Mouse (Mus musculus): ENCODE results near the gene Vash2. TPM values are rescaled to one million over a fixed set of nuclear protein-coding genes. Genes with fewer than 3 reads are reported as not detected.

Vash2 gene
- polyA plus RNA-seq, 1 experiment from 2014 or later: 27.0 TPM

GRCm38 (mm10) chr1:190978001-190978400 is 1.1 kb downstream of the Vash2 start:
- no peaks in the 10 kb centered on the region for H3K27me3 ChIP-seq (ENCODE audit: insufficient read depth, low read length)
- H3K27ac ChIP-seq (ENCODE audit: low read length): no peak overlapping the region
- H3K4me1 ChIP-seq (ENCODE audit: insufficient read depth, low read length): peaks cover 28% of the 10 kb centered on the region
- peak overlapping the region; percentile 99 for H3K4me2 ChIP-seq (replicated peaks; ENCODE audit: low read depth, low read length)
- peak overlapping the region; percentile 71 for H3K4me3 ChIP-seq (ENCODE audit: low read length)
- H3K9me3 ChIP-seq (ENCODE audit: low read length): no peaks in the 10 kb centered on the region
- H3K9ac ChIP-seq (replicated peaks; ENCODE audit: low read length): peak overlapping the region; percentile 82
- under 1% methylated on average over 22 of the region's 22 CpGs for WGBS
- H3K36me3 ChIP-seq (ENCODE audit: insufficient read depth, low read length): peaks cover 9% of the 10 kb centered on the region
- ATAC-seq (ENCODE audit: low FRiP score, low TSS enrichment): no peak

GRCm38 (mm10) chr1:190976887-190977573 is 2.1 kb downstream of the Vash2 start:
- Histone ChIP-seq H3K36me3 (ENCODE audit: insufficient read depth, low read length) (peaks cover 10% of the 10 kb centered on the region), H3K27me3 (ENCODE audit: insufficient read depth, low read length) (no peaks in the 10 kb centered on the region), H3K27ac (ENCODE audit: low read length) (no peak overlapping the region), H3K4me1 (ENCODE audit: insufficient read depth, low read length) (peaks cover 30% of the 10 kb centered on the region), H3K9me3 (ENCODE audit: low read length) (no peaks in the 10 kb centered on the region), H3K4me2 (replicated peaks; ENCODE audit: low read depth, low read length) (peak overlapping the region; percentile 99), H3K4me3 (ENCODE audit: low read length) (peak overlapping the region; percentile 71), H3K9ac (replicated peaks; ENCODE audit: low read length) (peak overlapping the region; percentile 36; the same call in 1 of the 2 replicates)
- no peak for ATAC-seq (ENCODE audit: low FRiP score, low TSS enrichment)
- WGBS: 25% methylated on average over 11 of the region's 11 CpGs

DNA sequence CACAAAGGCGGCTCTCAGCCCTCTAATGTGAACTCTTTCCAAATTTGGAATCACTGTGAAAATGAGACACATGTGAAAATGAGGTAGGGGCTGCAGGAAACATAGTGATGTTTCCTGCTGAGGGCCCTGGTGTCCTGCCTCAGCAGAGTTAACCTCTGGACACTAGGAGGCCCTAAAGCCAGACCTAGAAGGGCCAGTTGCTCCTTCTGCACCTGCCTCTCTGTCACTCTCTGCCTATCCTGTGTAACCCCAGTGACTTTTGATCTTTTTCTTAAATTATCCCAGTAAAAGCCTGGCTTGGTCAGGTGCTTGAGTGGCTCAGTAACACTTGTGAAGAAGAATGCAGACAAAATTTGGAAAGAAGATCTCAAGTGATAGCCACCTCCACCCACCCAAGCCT is 4.3 kb downstream of the Vash2 start:
- no peak overlapping the region for H3K4me3 ChIP-seq (ENCODE audit: low read length)
- H3K4me1 ChIP-seq (ENCODE audit: insufficient read depth, low read length): peaks cover 27% of the 10 kb centered on the region
- no peaks in the 10 kb centered on the region for H3K27me3 ChIP-seq (ENCODE audit: insufficient read depth, low read length)
- WGBS: 60% methylated on average over 1 of the region's 1 CpGs
- no peaks in the 10 kb centered on the region for H3K9me3 ChIP-seq (ENCODE audit: low read length)
- no peak overlapping the region for H3K9ac ChIP-seq (replicated peaks; ENCODE audit: low read length)
- H3K27ac ChIP-seq (ENCODE audit: low read length): no peak overlapping the region
- no peak overlapping the region for H3K4me2 ChIP-seq (replicated peaks; ENCODE audit: low read depth, low read length)
- ATAC-seq (ENCODE audit: low FRiP score, low TSS enrichment): no peak
- H3K36me3 ChIP-seq (ENCODE audit: insufficient read depth, low read length): peaks cover 16% of the 10 kb centered on the region

DNA sequence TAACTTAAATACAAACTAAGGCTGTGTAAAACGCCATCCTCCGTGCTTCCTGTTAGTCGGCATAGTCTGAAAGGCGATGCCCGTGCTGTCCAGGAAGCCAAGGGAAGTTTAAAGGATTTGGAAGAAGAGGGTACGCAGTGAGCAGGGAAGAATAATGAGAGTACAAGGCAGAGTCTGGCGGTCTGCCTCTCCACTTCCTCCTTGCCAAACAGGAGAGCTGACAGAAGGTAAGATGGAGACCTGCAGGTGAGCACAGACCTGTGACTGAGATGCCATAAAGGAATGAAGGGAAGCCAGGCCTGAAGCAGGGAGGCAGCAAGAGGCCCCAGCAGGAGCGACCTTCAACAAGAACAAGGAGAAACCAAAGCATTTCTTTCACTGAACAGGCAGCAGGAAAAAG is 4.9 kb downstream of the Vash2 start:
- no peak overlapping the region for H3K4me3 ChIP-seq (ENCODE audit: low read length)
- peaks cover 25% of the 10 kb centered on the region for H3K4me1 ChIP-seq (ENCODE audit: insufficient read depth, low read length)
- peaks cover 20% of the 10 kb centered on the region for H3K36me3 ChIP-seq (ENCODE audit: insufficient read depth, low read length)
- no peak overlapping the region for H3K27ac ChIP-seq (ENCODE audit: low read length)
- no peaks in the 10 kb centered on the region for H3K9me3 ChIP-seq (ENCODE audit: low read length)
- H3K4me2 ChIP-seq (replicated peaks; ENCODE audit: low read depth, low read length): no peak overlapping the region
- H3K27me3 ChIP-seq (ENCODE audit: insufficient read depth, low read length): no peaks in the 10 kb centered on the region
- no peak for ATAC-seq (ENCODE audit: low FRiP score, low TSS enrichment)
- WGBS: 84% methylated on average over 8 of the region's 8 CpGs
- no peak overlapping the region for H3K9ac ChIP-seq (replicated peaks; ENCODE audit: low read length)

DNA sequence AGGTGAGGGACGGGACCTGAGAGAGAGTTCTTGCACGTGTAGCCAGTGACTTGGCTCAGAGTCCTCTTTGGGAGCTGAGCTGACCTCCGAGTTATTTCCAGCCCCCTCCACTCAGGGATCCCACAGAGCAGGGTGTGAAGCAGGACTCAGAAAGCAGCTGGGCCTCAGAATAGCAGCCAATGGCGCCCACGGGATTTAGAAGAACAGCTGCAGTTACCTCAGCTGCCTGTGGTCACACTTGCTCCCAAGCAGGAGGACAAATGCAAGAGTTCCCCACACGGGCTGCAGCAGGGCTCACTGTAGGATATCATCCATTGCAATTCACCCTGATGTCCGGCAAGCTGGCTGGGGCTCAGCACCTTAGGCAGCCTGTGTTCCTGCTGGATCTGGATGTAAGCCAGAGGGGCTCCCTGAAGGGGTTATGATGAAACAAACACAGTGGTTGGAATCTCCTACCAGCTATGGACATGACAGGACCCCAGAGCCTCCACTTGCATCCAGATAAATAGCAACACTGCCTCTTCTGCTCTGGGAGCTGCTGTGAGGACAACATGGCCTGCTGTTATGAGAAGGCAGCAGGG is 6.4 kb downstream of the Vash2 start:
- peaks cover 19% of the 10 kb centered on the region for H3K4me1 ChIP-seq (ENCODE audit: insufficient read depth, low read length)
- H3K9me3 ChIP-seq (ENCODE audit: low read length): no peaks in the 10 kb centered on the region
- WGBS: 60% methylated on average over 7 of the region's 7 CpGs
- no peak for ATAC-seq (ENCODE audit: low FRiP score, low TSS enrichment)
- H3K27ac ChIP-seq (ENCODE audit: low read length): no peak overlapping the region
- H3K36me3 ChIP-seq (ENCODE audit: insufficient read depth, low read length): peaks cover 25% of the 10 kb centered on the region
- no peak overlapping the region for H3K9ac ChIP-seq (replicated peaks; ENCODE audit: low read length)
- no peak overlapping the region for H3K4me2 ChIP-seq (replicated peaks; ENCODE audit: low read depth, low read length)
- no peaks in the 10 kb centered on the region for H3K27me3 ChIP-seq (ENCODE audit: insufficient read depth, low read length)
- H3K4me3 ChIP-seq (ENCODE audit: low read length): no peak overlapping the region

GRCm38 (mm10) chr1:190971708-190972610 is 7.1 kb downstream of the Vash2 start:
- ATAC-seq (ENCODE audit: low FRiP score, low TSS enrichment): no peak
- Histone ChIP-seq H3K9ac (replicated peaks; ENCODE audit: low read length) (no peak overlapping the region), H3K4me2 (replicated peaks; ENCODE audit: low read depth, low read length) (no peak overlapping the region), H3K27ac (ENCODE audit: low read length) (no peak overlapping the region), H3K4me3 (ENCODE audit: low read length) (no peak overlapping the region), H3K9me3 (ENCODE audit: low read length) (no peaks in the 10 kb centered on the region), H3K4me1 (ENCODE audit: insufficient read depth, low read length) (peaks cover 11% of the 10 kb centered on the region; the same call in 1 of the 2 replicates), H3K27me3 (ENCODE audit: insufficient read depth, low read length) (no peaks in the 10 kb centered on the region), H3K36me3 (ENCODE audit: insufficient read depth, low read length) (peaks cover 25% of the 10 kb centered on the region)
- 81% methylated on average over 14 of the region's 14 CpGs for WGBS

DNA sequence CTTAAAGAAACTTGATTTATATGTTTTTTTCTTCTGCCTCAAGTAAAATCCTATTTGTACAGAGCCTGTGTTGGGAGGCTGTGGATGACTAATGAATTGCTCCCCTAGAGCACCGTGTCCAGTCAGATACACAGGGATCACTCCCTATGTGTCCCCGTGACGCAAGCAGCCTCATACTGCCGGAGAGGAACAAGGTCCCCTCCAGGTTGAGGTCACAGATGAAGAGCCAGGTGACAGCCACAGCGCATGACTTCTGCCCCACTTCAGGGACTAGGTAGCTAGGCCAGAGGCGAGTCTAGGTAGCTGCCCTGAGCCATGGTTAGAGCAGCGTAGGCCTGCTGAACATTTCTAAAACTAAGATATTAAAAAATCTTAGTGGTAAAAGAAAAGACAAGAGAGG is 11.1 kb downstream of the Vash2 start:
- Histone ChIP-seq H3K4me2 (replicated peaks; ENCODE audit: low read depth, low read length) (no peak overlapping the region), H3K36me3 (ENCODE audit: insufficient read depth, low read length) (peaks cover 16% of the 10 kb centered on the region)
- no peak for ATAC-seq (ENCODE audit: low FRiP score, low TSS enrichment)

GRCm38 (mm10) chr1:190964992-190965780 is 13.9 kb downstream of the Vash2 start:
- no peaks in the 10 kb centered on the region for H3K9me3 ChIP-seq (ENCODE audit: low read length)
- WGBS: 79% methylated on average over 15 of the region's 15 CpGs
- H3K27ac ChIP-seq (ENCODE audit: low read length): no peak overlapping the region
- no peak for ATAC-seq (ENCODE audit: low FRiP score, low TSS enrichment)
- no peaks in the 10 kb centered on the region for H3K4me1 ChIP-seq (ENCODE audit: insufficient read depth, low read length)
- H3K36me3 ChIP-seq (ENCODE audit: insufficient read depth, low read length): peaks cover 12% of the 10 kb centered on the region; the same call in 1 of the 2 replicates
- no peaks in the 10 kb centered on the region for H3K27me3 ChIP-seq (ENCODE audit: insufficient read depth, low read length)
- H3K4me2 ChIP-seq (replicated peaks; ENCODE audit: low read depth, low read length): no peak overlapping the region
- H3K9ac ChIP-seq (replicated peaks; ENCODE audit: low read length): no peak overlapping the region
- no peak overlapping the region for H3K4me3 ChIP-seq (ENCODE audit: low read length)

More for the DNA sequence above, 11.1 kb downstream of the Vash2 start:
- Histone ChIP-seq H3K9me3 (ENCODE audit: low read length) (no peaks in the 10 kb centered on the region), H3K27ac (ENCODE audit: low read length) (no peak overlapping the region), H3K4me1 (ENCODE audit: insufficient read depth, low read length) (peaks cover 2% of the 10 kb centered on the region; the same call in 1 of the 2 replicates), H3K27me3 (ENCODE audit: insufficient read depth, low read length) (no peaks in the 10 kb centered on the region), H3K4me3 (ENCODE audit: low read length) (no peak overlapping the region), H3K9ac (replicated peaks; ENCODE audit: low read length) (no peak overlapping the region)
- 87% methylated on average over 7 of the region's 7 CpGs for WGBS

DNA sequence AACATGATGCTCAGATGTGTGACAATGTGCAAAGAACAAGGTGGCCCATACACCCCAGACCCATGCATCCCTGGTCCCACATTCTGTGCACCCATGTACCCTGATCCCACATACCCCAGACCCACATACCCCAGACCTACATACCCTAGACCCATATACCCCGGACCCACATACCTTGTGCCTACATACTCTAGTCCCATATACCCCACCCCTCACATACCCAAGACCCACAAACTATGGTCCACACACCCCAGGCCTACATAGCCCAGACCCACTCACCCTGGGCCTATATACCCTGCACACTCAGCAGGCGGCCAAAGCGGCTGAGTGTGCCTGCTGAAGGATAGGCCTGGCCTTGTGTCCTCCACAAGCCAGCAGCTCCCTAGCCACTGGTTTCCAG is 16.3 kb downstream of the Vash2 start:
- H3K27ac ChIP-seq (ENCODE audit: low read length): no peak overlapping the region
- no peaks in the 10 kb centered on the region for H3K27me3 ChIP-seq (ENCODE audit: insufficient read depth, low read length)
- H3K4me2 ChIP-seq (replicated peaks; ENCODE audit: low read depth, low read length): no peak overlapping the region
- H3K4me3 ChIP-seq (ENCODE audit: low read length): no peak overlapping the region
- no peak overlapping the region for H3K9ac ChIP-seq (replicated peaks; ENCODE audit: low read length)
- peaks cover 11% of the 10 kb centered on the region; the same call in 1 of the 2 replicates for H3K36me3 ChIP-seq (ENCODE audit: insufficient read depth, low read length)
- no peaks in the 10 kb centered on the region for H3K4me1 ChIP-seq (ENCODE audit: insufficient read depth, low read length)
- 95% methylated on average over 3 of the region's 3 CpGs for WGBS
- ATAC-seq (ENCODE audit: low FRiP score, low TSS enrichment): no peak
- H3K9me3 ChIP-seq (ENCODE audit: low read length): no peaks in the 10 kb centered on the region
